Mouse (Mus musculus) testis, adult 2 months (tissue): ENCODE results near the gene Camkk2. TPM values are rescaled to one million over a fixed set of nuclear protein-coding genes. Genes with fewer than 3 reads are reported as not detected.

ENCODE experiments used
- H3K27ac ChIP-seq: fragments of 200-500 bp; 2 replicates; pipeline ENCODE4 v1.5.1; 2012; ENCODE audit warnings: low read depth, low read length; ENCODE audit not compliant: control insufficient read depth, insufficient read depth
- H3K27me3 ChIP-seq: fragments of 200-500 bp; 2 replicates; pipeline ENCODE4 v1.6.1; 2012; ENCODE audit warnings: mild to moderate bottlenecking, low read length, moderate library complexity; ENCODE audit not compliant: control insufficient read depth, insufficient read depth
- H3K36me3 ChIP-seq: fragments of 200-500 bp; 2 replicates; pipeline ENCODE4 v1.6.1; 2012; ENCODE audit warnings: mild to moderate bottlenecking, low read length; ENCODE audit not compliant: control insufficient read depth, insufficient read depth
- H3K4me1 ChIP-seq: fragments of 200-500 bp; 2 replicates; pipeline ENCODE4 v1.6.1; 2012; ENCODE audit warnings: low read length; ENCODE audit not compliant: control insufficient read depth, insufficient read depth
- H3K4me3 ChIP-seq: fragments of 200-500 bp; 2 replicates; pipeline ENCODE4 v1.5.1; 2012; ENCODE audit warnings: low read depth, mild to moderate bottlenecking, low read length, moderate library complexity, mixed read lengths; ENCODE audit not compliant: control insufficient read depth
- CTCF ChIP-seq: fragments of 200-500 bp; IDR thresholded peaks from 2 replicates; pipeline ENCODE4 v1.5.1; 2012; ENCODE audit warnings: low read depth, mild to moderate bottlenecking, inconsistent platforms, low read length, moderate library complexity; ENCODE audit not compliant: control insufficient read depth, insufficient read depth, insufficient replicate concordance
- POLR2A ChIP-seq: fragments of 200-500 bp; IDR thresholded peaks from 2 replicates; pipeline ENCODE4 v1.6.1; 2012; ENCODE audit warnings: low read depth, mild to moderate bottlenecking, inconsistent platforms, low read length, moderate library complexity; ENCODE audit not compliant: control insufficient read depth
- polyA plus RNA-seq: library from polyadenylated mRNA; depleted of rRNA; stranded (reverse); fragments of >200 nt; gene quantifications from 2 replicates; pipeline ENCODE4 v1.2.3, GENCODE M21; 2012

The Camkk2 gene
- polyA plus RNA-seq, 1 experiment = 22.3 TPM

DNA sequence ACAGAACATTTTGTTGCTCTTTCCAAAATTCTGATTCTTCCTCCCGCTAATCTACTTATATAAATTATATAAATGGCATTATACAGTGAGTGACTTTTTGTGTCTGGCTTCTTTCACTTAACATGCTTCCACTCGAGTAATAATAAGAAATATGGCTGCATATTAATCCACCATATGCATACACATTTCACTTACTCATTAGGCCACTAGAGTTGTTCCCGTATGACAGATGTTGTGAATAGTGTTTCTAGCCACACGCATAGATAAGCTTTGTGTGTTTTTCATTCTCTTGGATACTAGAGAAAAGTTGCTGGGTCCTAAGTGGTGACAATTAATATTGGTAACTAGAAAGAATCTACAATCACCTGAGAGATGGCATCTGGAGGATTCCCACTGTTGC, 23.6 kb downstream of the Camkk2 start:
- Histone ChIP-seq H3K4me1 (peaks cover 2% of the 10 kb centered on the region), H3K36me3 (no peaks in the 10 kb centered on the region)
- TF ChIP-seq CTCF (no peak), POLR2A (no peak)

DNA sequence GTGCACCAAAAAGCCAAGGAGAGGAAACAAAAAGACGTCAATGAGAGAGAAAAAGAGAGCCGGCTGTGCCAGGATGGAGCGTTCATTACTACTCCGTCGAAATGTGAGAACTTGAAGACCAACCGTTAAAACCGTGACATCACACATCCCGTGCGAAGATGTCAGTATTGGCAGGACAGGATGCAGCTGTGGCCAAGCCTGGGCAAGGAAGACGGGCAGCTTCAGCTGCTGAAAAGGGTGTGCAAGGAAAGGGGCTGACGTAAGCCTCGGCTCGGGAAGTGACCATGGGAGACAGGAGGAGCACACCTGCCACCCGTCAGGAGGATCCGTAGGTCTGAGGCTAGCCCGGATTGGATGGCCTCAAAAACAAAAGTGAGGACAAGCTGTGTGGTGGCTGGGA, 24.7 kb downstream of the Camkk2 start:
- no peak for TF ChIP-seq POLR2A
- TF ChIP-seq CTCF = no peak
- peaks cover 2% of the 10 kb centered on the region for H3K4me1 ChIP-seq
- H3K36me3 ChIP-seq = no peaks in the 10 kb centered on the region
- H3K27ac ChIP-seq = no peak overlapping the region
- no peaks in the 10 kb centered on the region for H3K27me3 ChIP-seq
- H3K4me3 ChIP-seq = no peak overlapping the region

More for the DNA sequence above, 23.6 kb downstream of the Camkk2 start:
- Histone ChIP-seq H3K4me3 (no peak overlapping the region), H3K27me3 (no peaks in the 10 kb centered on the region), H3K27ac (no peak overlapping the region)

GRCm38 (mm10) chr5:122747950-122748349, 31.3 kb downstream of the Camkk2 start:
- peaks cover 2% of the 10 kb centered on the region for H3K4me1 ChIP-seq
- no peak overlapping the region for H3K4me3 ChIP-seq
- H3K27ac ChIP-seq = no peak overlapping the region
- TF ChIP-seq CTCF = no peak
- no peak for TF ChIP-seq POLR2A
- H3K27me3 ChIP-seq = no peaks in the 10 kb centered on the region
- no peaks in the 10 kb centered on the region for H3K36me3 ChIP-seq

GRCm38 (mm10) chr5:122743880-122744422, 35.3 kb downstream of the Camkk2 start:
- H3K4me1 ChIP-seq = no peaks in the 10 kb centered on the region; the same call in 1 of the 2 replicates
- H3K27me3 ChIP-seq = no peaks in the 10 kb centered on the region
- H3K4me3 ChIP-seq = peak overlapping the region; percentile 84
- TF ChIP-seq POLR2A (no peak), CTCF (no peak)
- H3K27ac ChIP-seq = no peak overlapping the region
- H3K36me3 ChIP-seq = no peaks in the 10 kb centered on the region

GRCm38 (mm10) chr5:122736761-122737160, 42.4 kb downstream of the Camkk2 start:
- Histone ChIP-seq H3K4me1 (peaks cover 3% of the 10 kb centered on the region; the same call in 1 of the 2 replicates), H3K27ac (no peak overlapping the region), H3K27me3 (no peaks in the 10 kb centered on the region), H3K4me3 (no peak overlapping the region), H3K36me3 (no peaks in the 10 kb centered on the region)
- TF ChIP-seq CTCF = no peak
- TF ChIP-seq POLR2A = no peak

GRCm38 (mm10) chr5:122735853-122736252, 43.4 kb downstream of the Camkk2 start:
- no peaks in the 10 kb centered on the region for H3K27me3 ChIP-seq
- no peaks in the 10 kb centered on the region for H3K36me3 ChIP-seq
- no peak for TF ChIP-seq CTCF
- TF ChIP-seq POLR2A = no peak

DNA sequence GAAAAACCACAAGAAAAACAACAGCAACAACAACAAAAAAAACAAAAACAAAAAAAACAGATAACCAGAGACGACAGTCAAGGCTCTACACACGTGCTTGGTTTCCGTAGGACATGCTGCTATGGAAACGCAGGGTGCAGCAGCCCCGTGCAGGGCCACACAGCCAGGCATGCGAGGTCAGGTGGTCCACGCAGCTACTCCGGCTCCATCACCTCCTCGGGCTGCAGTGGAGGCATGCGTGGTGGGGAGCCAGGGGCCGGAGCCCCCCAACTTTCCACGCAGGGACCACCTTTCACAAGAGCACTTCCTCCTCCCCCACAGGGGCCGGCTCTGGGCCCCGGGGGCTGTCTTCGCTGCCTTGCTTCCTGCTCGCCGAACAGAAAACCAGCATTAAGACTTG, 45.3 kb downstream of the Camkk2 start:
- H3K36me3 ChIP-seq = no peaks in the 10 kb centered on the region
- H3K4me1 ChIP-seq = peaks cover 3% of the 10 kb centered on the region; the same call in 1 of the 2 replicates
- no peak overlapping the region; the same call in 1 of the 2 replicates for H3K4me3 ChIP-seq
- TF ChIP-seq POLR2A (no peak), CTCF (no peak)
- no peaks in the 10 kb centered on the region for H3K27me3 ChIP-seq
- no peak overlapping the region for H3K27ac ChIP-seq

More at GRCm38 (mm10) chr5:122735853-122736252, 43.4 kb downstream of the Camkk2 start:
- Histone ChIP-seq H3K27ac (no peak overlapping the region), H3K4me1 (peaks cover 3% of the 10 kb centered on the region; the same call in 1 of the 2 replicates), H3K4me3 (no peak overlapping the region)
